Mouse (Mus musculus) v-Abl transformed pro-B cells (cell line): ENCODE data around the gene Sgpl1.

Experiments
- in situ Hi-C, 2 experiments: fragments of 400-800 bp; cut with MboI; formaldehyde crosslinking; loops; one replicate each; pipeline ENCODE4 v1.15.1; 2025; ENCODE audit not compliant: unreplicated experiment in 2 of 2

The Sgpl1 gene

DNA sequence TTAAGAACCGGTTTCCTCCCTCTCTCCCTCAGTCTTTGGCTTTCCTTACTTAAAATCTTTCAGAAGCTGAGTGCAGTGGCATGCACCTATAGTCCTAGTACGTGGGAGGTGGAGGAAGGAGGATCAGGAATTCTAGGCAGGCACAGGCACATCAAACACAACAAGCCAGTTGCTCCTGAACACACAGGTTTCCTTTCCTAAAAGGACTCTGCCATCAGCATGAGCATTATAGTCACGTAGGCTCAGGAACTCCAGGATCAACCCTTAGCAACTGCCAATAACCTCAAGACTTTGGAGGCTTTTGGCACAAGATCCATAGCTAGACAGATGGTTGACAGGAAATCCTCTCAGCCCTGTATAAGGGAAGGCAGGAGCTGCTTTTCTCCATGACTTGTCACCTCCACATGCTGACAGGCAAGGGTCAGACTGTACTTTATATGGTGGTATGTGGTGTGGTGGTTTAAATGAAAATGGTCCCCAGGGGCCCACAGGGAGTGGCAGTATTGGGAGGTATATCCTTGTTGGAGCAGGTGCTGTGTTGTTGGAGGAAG, 43.9 kb downstream of the Sgpl1 start:
- in situ Hi-C loops: loop anchor here in 1 of 2 experiments (25.0 kb wide), 1 partner anchor 1659 kb away; no protein-coding TSS in a partner anchor

DNA sequence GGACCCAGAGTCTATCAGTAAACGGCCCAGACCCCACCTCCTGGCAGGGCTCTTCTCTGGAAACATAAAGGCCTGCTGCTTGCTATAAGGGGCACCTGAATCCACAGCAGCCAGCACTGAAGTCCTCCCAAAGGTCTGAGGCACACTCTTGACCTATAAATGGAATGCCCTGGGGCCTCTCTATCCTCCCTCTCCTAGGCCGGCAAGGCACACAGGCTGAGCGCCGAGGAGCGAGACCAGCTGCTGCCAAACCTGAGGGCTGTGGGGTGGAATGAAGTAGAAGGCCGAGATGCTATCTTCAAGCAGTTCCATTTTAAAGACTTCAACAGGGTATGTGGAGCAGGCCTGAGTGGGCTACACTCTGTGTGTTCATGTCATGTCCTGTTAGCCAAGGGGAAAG, 55.6 kb downstream of the Sgpl1 start:
- in situ Hi-C loops: no loop called here

DNA sequence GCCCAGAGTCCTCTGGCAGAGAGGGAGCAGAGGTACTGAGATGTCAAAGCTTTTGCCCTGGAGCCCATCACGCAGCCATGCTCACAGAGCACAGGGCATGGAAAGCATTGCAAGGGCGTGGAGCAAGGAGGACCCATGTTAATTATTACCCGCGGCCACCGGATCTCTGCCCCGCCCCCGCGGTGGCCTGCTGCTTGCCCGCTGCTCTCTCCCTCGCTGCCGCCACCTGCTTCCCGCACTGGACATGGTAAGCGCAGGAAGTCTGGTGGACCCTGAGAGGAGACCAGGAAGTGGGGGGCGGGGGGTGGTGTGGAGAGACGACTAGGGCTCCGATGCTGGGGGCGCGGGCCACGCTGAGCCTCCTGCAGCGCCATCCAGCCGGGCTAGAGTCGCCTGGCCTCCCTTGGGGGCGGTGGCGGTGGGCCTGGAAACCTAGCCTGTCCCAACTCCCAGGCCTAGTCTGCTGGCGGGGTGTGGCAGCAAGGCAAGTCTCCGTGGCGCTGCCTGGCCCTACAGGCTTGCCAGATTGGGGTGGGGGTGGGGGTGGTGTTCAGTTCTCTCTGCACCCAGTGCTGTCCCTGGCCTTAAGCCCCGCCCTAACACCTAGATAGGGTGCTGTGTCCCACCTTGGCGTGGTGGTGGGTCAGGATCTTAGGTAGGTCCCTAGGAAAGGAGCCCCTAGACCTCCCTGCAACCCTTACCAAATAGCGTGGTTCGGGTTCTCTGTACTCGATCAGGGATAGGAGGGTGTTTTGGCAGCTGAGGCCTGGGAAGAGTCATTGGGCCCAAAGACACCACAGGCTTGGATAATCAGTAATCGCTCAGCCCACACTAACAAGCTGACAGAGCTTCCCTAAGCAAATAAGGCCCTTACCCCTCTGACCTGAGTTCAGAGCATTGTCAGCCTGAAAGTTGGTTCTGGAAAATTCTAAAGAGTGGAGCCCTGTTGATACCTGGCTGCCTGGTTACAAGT, 58.0 kb downstream of the Sgpl1 start, which contains the start of gene Pcbd1:
Gene Pcbd1 (plus strand): TSS at position 162 of the 973 bp plus-strand sequence.
- in situ Hi-C loops: no loop called here

DNA sequence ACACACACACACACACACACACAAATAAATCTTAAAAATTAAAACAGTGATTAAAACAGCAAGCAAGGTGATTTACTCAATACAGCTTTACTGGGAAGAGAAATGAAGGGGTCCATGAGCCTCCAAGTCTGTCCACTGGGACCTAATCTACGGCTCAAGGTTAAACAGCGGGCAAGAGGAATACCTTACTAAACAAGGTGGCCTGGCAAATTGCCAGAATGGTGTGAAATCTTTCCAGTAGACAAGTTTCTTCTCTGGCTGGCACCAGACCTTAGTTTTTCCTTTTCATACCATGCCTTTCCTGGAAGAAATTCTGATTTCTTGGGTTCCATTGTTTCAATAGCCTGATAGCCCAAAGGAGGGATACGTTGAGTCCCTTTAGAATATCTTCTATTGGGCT, 59.0 kb downstream of the Sgpl1 start:
- in situ Hi-C loops: no loop called here

DNA sequence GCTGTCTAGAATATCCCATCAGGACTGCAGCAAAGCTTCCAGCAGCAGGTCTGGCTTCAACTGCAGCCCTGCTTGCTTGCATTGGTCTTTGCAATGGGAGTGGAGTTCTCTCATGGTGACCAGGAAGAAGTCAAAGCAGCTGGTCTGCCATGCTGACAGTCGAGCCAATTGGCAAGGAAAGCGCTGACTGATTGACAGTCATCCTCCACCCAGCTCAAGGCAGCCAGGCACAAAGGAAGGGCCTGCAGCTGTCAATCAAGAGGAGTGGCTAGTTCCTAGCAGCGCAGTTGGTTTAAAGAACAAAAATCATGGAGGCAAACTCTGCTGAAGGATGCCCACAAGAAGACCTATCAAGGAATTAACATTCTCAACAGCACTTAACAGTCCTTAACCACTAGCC, 61.0 kb downstream of the Sgpl1 start:
- in situ Hi-C loops: no loop called here

DNA sequence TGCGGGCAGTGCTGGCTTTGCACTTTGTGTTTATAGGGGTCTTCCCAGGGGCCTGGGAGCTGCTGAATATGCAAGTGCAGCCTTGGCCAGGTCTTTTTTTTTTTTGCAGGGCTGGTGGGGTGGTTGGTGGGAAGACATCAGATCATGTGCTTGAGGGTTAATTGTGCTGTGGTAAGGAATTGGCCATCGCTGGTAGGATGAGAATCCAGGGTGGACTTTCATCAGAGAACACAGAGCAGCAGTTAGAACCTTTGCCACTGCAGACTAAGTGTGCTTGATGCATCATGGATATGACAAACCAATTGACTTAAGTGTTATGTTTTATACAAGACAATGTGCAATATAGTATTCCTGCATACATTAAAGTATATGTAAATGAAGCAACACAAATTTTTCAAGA, 62.1 kb downstream of the Sgpl1 start:
- in situ Hi-C loops: no loop called here

DNA sequence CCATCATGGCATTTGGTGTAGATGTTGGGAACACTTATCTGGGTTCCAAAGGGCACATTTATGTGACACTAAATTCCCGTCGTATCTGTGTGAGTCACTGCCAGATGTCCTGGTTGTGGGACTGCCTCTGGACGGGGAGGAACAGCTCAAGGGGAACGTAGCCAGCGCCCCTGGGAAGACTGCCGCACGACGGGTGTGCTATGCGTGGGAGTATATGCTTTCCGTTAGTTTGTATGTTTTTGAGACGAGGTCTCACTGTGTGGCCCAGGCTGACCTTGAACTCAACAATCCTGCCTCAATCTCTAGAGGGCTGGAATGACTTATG, 66.6 kb downstream of the Sgpl1 start:
- in situ Hi-C loops: no loop called here

DNA sequence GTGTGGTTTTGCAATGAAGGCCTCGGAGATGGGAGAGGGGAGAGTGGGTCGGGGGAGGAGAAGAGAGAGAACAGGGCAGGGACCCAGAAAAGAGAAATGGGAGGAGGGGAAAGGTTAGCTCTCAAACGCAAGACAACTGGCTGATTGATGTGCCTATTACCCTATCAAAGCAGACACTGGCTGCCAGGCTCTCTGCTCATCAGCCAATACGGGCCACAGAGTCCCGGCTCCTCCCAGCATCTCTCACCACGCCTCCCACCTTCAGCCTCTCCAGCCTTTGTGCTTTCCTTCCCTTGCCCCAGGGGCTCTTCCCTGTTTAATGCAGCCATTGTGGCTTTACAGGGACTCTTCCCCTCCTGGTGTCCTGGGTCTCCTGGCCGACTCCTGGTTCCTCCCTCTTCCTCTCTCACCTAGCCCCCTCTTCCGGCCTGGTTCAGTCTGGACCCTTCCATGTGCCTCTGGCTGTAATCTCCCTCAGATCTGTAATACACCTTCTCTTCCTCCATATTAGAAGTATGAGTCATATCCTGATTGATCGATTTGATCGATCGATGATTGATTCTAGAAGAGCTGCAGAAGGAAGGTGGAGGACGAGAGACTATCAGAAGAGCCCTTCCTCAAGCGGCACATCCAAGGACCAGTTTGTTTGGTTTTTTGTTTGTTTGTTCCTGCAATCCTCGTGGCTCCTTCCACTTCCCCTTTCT, 67.1 kb downstream of the Sgpl1 start:
- in situ Hi-C loops: no loop called here

DNA sequence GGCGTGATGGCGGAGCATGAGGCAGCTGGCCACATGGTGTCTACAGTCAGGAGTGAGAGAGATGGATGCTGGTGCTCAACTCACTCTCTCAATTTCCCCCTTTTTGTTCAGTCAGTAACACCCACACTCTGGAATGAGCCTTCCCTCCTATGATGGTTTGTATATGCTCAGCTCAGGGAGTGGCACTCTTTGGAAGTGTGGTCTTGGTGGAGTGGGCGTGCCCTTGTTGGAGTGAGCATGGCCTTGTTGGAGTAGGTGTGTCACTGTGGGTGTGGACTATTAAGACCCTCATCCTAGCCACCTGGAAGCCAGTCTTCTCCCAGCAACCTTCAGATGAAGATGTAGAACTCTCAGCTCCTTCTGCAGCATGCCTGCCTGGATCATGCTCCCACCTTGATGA, 71.9 kb downstream of the Sgpl1 start:
- in situ Hi-C loops: no loop called here

DNA sequence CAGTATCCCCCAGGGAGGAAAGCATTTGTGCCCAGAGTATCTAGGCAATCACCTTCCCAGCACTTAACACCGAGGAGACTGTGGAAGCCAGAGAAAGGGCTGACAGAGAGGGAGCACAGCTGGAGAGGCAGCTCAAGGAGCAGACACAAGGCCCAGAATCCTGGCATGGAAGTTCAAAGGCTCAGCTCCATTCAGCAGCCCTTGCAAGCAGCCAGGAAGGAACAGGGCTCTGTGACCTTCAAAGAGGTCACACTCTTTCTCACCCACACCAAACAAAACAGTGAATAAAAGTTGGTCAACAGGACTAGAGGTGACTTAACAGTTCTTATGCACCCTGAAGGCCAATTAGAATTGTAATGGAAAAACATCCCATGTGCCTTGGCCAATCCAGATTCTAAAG, 72.9 kb downstream of the Sgpl1 start:
- in situ Hi-C loops: loop anchor here (25.0 kb wide), 4 partner anchors 238 to 762 kb away; partner anchors contain the start of gene Vsir (in 1 of the 2)

DNA sequence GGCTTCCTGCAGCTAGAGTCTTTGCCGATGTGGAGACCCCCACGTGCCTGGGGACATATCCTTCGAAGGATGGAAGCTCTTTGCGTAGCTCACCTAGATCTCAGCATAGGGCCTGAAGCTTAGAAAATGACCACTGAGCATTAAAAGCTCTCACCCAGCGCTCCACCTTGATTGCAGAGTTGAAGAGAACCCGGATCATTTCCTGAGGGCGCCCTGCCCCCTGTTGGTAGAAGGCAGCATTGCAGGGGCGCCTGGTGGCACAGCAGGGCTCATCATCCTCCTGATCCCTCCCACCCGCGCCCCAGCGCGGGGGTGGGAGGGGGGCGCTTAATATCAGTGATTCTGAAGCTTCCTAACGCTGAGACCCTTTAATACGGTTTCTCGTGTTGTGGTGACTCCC, 75.2 kb downstream of the Sgpl1 start:
- in situ Hi-C loops: loop anchor here (25.0 kb wide), 4 partner anchors 240 to 760 kb away; partner anchors contain the start of gene Vsir (in 1 of the 2)

DNA sequence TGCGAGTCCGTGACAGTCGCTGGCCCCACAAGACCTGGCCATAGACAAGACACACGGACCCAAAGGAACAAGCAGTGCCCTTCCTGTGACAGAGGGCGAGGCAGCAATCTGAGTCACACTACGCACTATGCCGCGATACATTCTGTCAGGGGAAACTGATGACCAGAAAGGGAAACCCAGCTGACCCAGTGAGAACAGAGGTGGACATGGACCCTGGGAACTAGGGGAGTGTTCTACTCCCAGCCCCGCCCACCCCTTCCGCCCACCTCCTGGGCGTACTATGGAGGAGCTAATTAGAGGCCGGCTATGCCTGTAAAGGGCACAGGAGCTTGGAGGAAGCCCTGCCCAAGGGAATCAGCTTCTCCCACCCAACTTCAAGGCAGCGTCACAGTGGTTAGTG, 78.3 kb downstream of the Sgpl1 start:
- in situ Hi-C loops: loop anchor here (25.0 kb wide), 4 partner anchors 243 to 757 kb away; partner anchors contain the start of gene Vsir (in 1 of the 2)

DNA sequence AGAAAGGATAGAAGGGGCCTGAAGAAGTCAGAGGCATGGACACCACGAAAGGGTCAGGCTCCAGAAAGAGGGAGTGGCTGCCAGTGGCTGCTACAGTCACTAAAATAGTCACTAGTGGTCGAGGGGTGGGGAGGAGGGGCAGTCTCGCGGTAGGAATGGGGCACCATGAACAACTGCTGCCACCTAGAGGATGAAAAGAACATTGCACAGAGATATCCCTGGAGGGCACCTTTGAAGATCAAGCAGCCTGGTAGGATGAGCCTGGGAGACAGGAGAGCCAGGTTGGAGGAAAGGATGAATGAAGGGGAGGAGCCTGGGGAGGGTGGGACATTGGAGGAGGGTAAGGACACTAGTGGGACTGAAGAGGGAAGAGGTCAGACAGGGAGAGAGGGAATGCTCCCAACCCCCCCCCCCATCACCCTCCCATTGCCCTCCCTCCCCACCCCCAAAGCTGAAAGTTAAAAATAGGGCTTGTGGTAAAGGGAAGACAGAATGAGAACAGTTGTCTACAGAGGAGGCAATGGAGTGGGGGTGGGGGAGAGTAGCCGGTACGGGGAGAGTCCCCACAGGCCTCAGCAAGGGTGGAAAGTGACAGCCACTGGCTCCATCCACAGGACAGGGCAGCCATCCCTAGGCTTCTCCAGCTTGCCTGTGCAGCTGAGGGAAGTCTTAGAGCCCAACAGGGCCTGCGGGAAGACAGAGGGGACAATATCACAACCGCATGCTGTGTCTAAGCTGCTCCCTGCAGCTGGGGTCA, 78.9 kb downstream of the Sgpl1 start:
- in situ Hi-C loops: loop anchor here (25.0 kb wide), 4 partner anchors 244 to 756 kb away; partner anchors contain the start of gene Vsir (in 1 of the 2)

DNA sequence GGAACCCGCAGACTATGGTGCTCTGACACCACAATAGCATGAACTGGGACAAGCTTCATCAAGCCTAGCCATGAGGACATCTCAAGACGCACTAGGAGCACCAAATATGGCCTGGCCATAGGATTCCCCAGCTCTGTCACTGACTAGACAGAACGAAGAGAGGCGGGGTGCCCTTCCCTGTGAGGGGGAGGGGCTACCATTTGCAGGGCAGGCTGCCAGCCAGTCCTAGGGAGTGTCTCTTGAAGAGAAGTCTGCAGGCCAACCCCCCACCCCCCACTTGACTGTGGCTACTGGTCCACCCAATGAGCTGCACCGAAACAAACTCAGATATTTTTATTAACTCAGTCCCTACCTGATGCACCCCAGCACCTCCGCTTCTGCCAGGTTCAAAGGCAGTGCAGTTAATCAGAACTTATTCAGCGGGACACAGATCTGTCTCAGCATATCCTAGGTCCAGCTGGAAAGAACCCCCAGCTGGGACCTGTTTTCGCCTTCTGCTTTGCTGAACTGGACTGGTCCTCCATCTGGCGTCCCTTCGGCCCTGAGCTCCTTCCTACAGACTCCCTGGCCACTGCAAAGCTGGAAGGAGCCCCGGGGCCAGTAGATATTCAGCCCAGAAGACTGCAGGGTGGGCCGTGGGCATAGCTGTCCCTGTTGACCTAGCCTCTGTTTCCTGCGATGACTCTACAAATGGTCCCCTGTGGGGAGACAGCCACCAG, 82.1 kb downstream of the Sgpl1 start:
- in situ Hi-C loops: loop anchor here (25.0 kb wide), 4 partner anchors 247 to 753 kb away; partner anchors contain the start of gene Vsir (in 1 of the 2)

DNA sequence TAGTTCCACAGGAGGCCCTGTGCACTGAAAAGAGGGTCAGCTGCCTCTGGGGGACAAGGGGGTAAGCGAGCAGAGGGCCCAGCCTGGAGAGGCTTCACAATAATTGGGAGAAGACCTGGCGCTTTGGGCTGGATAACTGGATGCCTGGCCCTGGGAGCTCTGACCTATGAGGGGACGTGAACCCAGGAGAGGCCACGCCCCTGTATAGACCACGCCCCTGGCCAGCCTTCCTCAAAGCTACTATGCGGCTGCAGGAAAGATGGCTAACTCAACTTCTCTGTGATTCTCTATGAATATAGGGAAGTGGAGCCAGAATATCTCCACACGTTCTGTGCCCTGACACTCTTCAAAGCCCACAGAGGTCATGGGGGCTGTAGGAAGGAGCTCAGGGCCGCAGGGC, 82.9 kb downstream of the Sgpl1 start:
- in situ Hi-C loops: loop anchor here (25.0 kb wide), 4 partner anchors 248 to 752 kb away; partner anchors contain the start of gene Vsir (in 1 of the 2)

DNA sequence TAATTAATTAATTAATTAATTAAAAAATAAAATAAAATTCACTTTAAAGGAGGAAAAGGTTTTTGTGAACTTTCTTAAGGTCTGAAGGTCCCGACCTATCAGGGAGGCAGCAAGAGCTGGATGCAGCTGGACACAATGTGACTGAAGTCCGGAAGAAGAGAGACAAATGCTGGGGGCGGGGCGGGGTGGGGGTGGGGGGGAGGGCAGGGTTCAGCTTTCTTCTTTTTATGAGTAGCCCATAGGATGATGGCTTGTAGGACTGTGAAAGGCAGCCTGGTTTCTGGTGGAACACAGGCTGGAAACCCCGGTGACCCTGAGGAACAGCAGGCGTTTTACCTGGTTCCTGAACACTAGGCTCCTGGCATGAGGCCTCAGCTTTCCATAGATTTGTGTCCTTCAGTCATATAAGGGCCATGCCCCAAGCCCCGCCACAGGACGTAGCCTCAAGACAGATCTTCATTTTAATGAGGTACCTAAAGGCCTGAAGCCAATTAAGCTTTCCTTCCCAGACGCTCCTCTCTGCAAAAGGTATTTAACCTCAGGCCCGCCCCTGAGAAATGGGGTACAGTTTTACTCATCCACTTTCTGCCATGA, 84.1 kb downstream of the Sgpl1 start:
- in situ Hi-C loops: loop anchor here (25.0 kb wide), 4 partner anchors 249 to 751 kb away; partner anchors contain the start of gene Vsir (in 1 of the 2)

DNA sequence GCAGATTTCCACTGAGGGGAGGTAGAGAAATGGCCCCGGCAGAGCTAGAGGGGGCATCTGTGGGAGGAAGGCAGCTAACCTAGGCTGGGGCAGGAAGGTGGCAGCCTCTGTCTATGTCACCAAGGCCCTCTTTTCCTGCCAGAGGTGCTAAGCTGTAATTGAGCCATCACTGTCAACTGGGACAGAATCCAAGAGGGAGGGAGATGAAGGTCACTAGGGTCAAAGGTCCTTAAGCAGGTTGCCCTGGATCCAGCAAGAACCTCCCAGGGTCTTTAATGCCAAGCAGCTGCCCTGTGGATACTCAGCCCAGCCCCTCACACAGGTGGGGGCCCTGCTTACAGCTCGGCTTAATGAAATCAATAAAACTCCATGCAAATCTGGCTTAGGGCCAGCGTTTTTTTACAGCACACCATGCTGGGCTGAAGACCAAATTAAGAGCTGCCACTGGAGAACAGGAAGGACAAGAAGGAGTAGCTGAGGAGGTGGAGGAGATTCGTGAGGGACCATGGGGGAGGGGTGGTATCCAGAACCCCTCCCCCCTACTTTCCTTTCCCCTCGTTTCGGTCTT, 87.9 kb downstream of the Sgpl1 start:
- in situ Hi-C loops: loop anchor here (10.0 to 25.0 kb wide), 6 partner anchors 95 to 747 kb away; partner anchors contain the start of gene Vsir (in 1 of the 2)

DNA sequence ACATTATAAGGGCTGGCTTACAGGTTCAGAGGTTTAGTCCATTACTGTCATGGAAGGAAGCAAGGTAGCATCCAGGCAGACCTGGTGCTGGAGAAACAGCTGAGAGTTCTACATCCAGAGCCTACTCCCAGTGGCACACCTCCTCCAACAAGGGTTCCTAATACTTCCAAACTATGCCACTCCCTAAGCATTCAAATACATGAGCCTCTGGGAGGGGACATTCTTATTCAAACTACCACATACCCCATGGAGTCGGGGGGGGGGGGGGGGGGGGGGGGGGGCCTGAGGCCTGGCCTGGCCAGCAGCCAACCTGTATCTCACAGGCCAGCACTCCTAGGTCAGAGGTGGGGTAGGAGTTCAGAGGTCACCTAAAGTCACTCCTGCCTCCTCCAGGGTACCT, 88.4 kb downstream of the Sgpl1 start:
- in situ Hi-C loops: loop anchor here (10.0 to 25.0 kb wide), 6 partner anchors 96 to 747 kb away; partner anchors contain the start of gene Vsir (in 1 of the 2)
